Mouse (Mus musculus) lung, postnatal 0 days (tissue): ENCODE results near the gene Wwc2. TPM values are rescaled to one million over a fixed set of nuclear protein-coding genes. Genes with fewer than 3 reads are reported as not detected.

Experiments
- ATAC-seq: fragments of 200-750 bp; cut with Nextera tagmentation; 2 replicates; pipeline ENCODE4 v1.8.0; 2017; ENCODE audit warnings: moderate library complexity
- DNase-seq: peaks from one replicate; pipeline ENCODE4 v3.0.0-alpha.2; 2016; ENCODE audit warnings: low spot score
- H3K27ac ChIP-seq: fragments of 300-500 bp; sonication (generic); 2 replicates; pipeline ENCODE4 v1.5.1; 2014; ENCODE audit warnings: antibody characterized with exemption, mild to moderate bottlenecking, low read length, mixed read lengths
- H3K27me3 ChIP-seq: fragments of 300-500 bp; sonication (generic); replicated peaks from 2 replicates; pipeline ENCODE4 v1.6.1; 2014; ENCODE audit warnings: low read length, mixed read lengths; ENCODE audit not compliant: insufficient read depth
- H3K36me3 ChIP-seq: fragments of 300-500 bp; sonication (generic); 2 replicates; pipeline ENCODE4 v1.6.1; 2014; ENCODE audit warnings: low read length, mixed read lengths; ENCODE audit not compliant: insufficient read depth
- H3K4me1 ChIP-seq: fragments of 300-500 bp; sonication (generic); 2 replicates; pipeline ENCODE4 v1.6.1; 2014; ENCODE audit warnings: antibody characterized with exemption, low read depth, low read length, mixed read lengths; ENCODE audit not compliant: insufficient read depth
- H3K4me2 ChIP-seq: fragments of 300-500 bp; sonication (generic); replicated peaks from 2 replicates; pipeline ENCODE4 v1.6.1; 2014; ENCODE audit warnings: low read depth, mild to moderate bottlenecking, low read length, moderate library complexity, mixed read lengths
- H3K4me3 ChIP-seq: fragments of 300-500 bp; sonication (generic); 2 replicates; pipeline ENCODE4 v1.5.1; 2014; ENCODE audit warnings: low read depth, low read length
- H3K9ac ChIP-seq: fragments of 300-500 bp; sonication (generic); replicated peaks from 2 replicates; pipeline ENCODE4 v1.6.1; 2014; ENCODE audit warnings: low read depth, mild to moderate bottlenecking
- H3K9me3 ChIP-seq: fragments of 300-500 bp; sonication (generic); 2 replicates; pipeline ENCODE4 v1.6.1; 2016; ENCODE audit warnings: low read length, mixed read lengths
- CTCF ChIP-seq: IDR thresholded peaks from 2 replicates; pipeline ENCODE4 v1.5.1; 2016; ENCODE audit warnings: antibody characterized with exemption, mild to moderate bottlenecking
- EP300 ChIP-seq: IDR thresholded peaks from 2 replicates; pipeline ENCODE4 v1.6.1; 2016; ENCODE audit warnings: antibody characterized with exemption, mild to moderate bottlenecking, control low read depth
- WGBS: fragments of 180-500 bp; shearing (Covaris S2); extraction: QIAGEN DNeasy Blood & Tissue Kit; methylation state at CpG from one replicate; pipeline ENCODE4 v1.1.7; 2014; 5-methylcytosine and 5-hydroxymethylcytosine counted together
- polyA plus RNA-seq: library from polyadenylated mRNA; unstranded; fragments of >200 nt; fragmentation: Nextera tagmentation; extraction: Ambion mirVana; gene quantifications from 2 replicates; pipeline ENCODE4 v1.2.1, GENCODE M21; 2015

Gene Wwc2
- polyA plus RNA-seq, 1 experiment from 2014 or later, result 19.1 TPM

DNA sequence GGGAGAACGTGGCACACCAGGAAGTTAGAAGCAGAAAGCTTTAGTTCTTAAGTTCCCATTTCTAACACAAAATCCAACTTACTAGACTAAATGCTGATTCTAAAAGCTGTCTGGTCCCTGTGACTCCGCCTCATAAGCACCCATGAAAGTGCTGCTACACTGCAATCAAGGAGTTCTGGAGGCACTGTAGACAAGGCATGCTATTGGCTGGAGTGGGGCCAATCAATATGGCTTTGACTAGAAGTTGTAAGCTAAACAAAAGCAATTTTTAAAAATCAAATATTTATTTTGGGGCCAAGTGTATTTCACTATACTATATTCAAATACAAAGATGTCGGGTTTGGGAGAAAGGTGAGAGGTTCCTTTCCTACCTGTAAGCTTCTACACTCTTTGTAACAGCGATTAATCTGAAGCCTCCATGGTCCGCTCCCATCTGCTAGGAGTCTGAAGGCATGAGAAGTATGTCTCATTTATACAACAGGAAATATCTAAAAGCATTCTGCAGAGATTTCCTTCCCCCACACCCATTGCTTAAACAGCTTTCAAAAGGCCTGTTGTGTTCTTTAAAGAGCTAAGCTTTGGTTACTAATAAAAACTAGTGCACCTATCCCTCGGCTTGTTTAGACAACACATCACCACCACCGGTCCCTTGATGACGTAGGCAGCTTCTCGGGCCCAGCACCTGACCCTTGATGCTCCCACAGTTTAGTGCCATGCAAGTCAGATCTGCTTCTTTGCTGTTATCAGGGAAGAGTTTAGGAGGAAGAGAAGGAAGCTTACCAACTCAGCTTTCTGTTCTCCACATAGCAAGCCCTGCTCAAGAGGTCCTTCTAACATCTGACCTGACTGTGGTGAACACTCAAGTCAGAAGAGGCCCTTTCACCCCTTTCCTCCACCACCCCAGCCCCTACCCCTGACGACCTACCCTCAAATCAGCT is 50.5 kb downstream of the Wwc2 start:
- Histone ChIP-seq H3K4me1 (peaks cover 16% of the 10 kb centered on the region), H3K36me3 (no peaks in the 10 kb centered on the region), H3K9me3 (no peaks in the 10 kb centered on the region), H3K4me2 (0 out of 2 replicates have a peak overlapping the region, but pooled peaks have one; percentile 0), H3K9ac (no peak overlapping the region), H3K27me3 (no peaks in the 10 kb centered on the region), H3K4me3 (no peak overlapping the region), H3K27ac (peak overlapping the region; percentile 85)
- ATAC-seq, result peak; percentile 66
- TF ChIP-seq EP300 (peak; percentile 88), CTCF (no peak)
- 33% methylated on average over 10 of the region's 10 CpGs for WGBS
- peak; percentile 67 for DNase-seq

DNA sequence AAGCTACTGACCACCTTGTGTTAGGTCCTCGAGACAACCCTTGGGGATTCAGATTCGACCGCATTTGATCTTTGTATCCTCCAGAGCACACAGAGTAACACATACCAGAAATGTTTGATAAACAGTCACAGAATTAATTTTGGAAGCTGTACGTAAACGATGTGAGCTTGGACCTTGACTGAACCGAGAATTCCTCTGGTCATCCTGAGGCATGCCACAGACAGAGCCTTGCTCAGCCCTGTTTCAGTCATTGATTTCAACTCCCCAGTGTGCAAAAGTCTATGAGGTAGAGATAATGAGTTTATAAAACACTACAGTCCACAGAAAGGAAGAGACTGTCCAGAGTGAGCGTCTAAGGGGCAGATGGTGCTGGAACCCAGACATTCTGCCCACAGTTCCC is 51.5 kb downstream of the Wwc2 start:
- Histone ChIP-seq H3K9ac (no peak overlapping the region), H3K4me1 (peaks cover 16% of the 10 kb centered on the region), H3K27ac (peak overlapping the region; percentile 85; the same call in 1 of the 2 replicates), H3K4me2 (no peak overlapping the region), H3K27me3 (no peaks in the 10 kb centered on the region), H3K9me3 (no peaks in the 10 kb centered on the region), H3K36me3 (no peaks in the 10 kb centered on the region), H3K4me3 (no peak overlapping the region)
- ATAC-seq, result no peak
- DNase-seq, result no peak
- TF ChIP-seq EP300, result no peak
- no peak for TF ChIP-seq CTCF
- 52% methylated on average over 7 of the region's 7 CpGs for WGBS

DNA sequence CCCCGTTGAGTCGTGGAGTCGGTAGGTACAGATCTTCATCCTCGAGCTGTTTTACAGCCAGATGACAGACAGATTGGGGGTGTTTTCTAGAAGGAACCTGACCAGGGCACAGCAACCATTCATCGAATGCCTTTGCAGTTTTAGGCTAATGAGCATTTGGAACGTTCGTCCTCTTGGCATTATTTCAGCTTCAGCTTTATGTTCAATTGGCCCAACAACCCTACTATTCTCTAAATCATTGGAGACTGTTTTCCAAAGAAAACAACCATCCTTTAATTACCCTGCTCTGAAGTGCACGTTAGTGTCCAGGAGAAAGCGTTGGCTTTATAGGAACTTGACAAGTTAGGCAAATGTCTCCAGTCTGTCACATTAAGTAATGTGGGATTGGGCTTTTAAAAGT is 54.3 kb downstream of the Wwc2 start:
- TF ChIP-seq CTCF, result no peak
- TF ChIP-seq EP300, result no peak
- no peaks in the 10 kb centered on the region for H3K9me3 ChIP-seq
- no peak overlapping the region for H3K9ac ChIP-seq
- no peak overlapping the region for H3K4me2 ChIP-seq
- H3K27me3 ChIP-seq, result no peaks in the 10 kb centered on the region
- H3K4me3 ChIP-seq, result no peak overlapping the region
- no peak for ATAC-seq
- DNase-seq, result no peak
- 56% methylated on average over 9 of the region's 9 CpGs for WGBS
- H3K4me1 ChIP-seq, result peaks cover 25% of the 10 kb centered on the region
- H3K27ac ChIP-seq, result no peak overlapping the region
- H3K36me3 ChIP-seq, result no peaks in the 10 kb centered on the region

DNA sequence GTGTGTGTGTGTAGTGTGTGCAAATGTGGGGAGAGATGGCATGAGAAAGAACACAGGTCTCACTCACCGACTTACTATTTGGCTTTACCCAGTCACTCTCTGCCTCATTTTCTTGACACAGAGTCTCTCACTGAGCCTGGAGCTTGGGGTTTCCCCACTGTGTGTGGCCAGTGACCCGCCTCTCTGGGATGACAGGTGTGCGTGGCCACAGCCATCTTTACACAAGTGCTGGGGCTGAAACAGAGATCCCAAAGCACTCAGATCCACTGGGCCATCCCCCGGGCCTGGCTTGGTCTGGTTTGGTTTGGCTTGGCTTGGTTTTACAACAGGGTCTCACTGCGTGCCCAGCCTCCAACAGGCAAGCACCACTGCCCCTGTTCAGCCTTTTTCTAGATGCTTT is 55.3 kb downstream of the Wwc2 start:
- no peak for TF ChIP-seq CTCF
- TF ChIP-seq EP300, result no peak
- 66% methylated on average over 5 of the region's 5 CpGs for WGBS
- Histone ChIP-seq H3K4me3 (no peak overlapping the region), H3K27ac (no peak overlapping the region), H3K27me3 (no peaks in the 10 kb centered on the region), H3K36me3 (no peaks in the 10 kb centered on the region), H3K9me3 (no peaks in the 10 kb centered on the region), H3K9ac (no peak overlapping the region), H3K4me2 (no peak overlapping the region), H3K4me1 (peaks cover 19% of the 10 kb centered on the region; the same call in 1 of the 2 replicates)
- ATAC-seq (no peak), DNase-seq (no peak)

DNA sequence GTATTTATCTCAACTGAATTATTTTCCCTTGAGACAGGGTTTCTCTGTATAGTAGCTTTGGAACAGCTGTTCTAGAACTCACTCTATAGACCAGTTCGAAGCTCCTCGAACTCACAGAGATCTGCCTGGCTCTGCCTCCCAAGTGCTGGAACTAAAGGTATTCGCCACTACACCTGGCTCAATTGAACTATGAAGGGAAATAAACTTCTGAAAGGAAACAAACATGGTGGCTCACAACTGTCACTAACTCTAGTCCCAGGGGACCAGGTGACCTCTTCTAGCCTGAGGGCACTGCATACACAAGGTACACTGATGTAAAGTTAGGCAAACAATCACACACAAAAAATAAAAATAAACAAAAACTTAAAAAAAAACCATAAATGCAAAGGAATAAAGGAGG is 57.6 kb downstream of the Wwc2 start:
- peaks cover 9% of the 10 kb centered on the region; the same call in 1 of the 2 replicates for H3K4me1 ChIP-seq
- DNase-seq (no peak), ATAC-seq (no peak)
- TF ChIP-seq CTCF, result no peak
- no peak for TF ChIP-seq EP300
- no peaks in the 10 kb centered on the region for H3K27me3 ChIP-seq
- no peak overlapping the region for H3K9ac ChIP-seq
- H3K4me2 ChIP-seq, result no peak overlapping the region
- peak overlapping the region; percentile 65 for H3K27ac ChIP-seq
- no peak overlapping the region for H3K4me3 ChIP-seq
- no peaks in the 10 kb centered on the region for H3K9me3 ChIP-seq
- H3K36me3 ChIP-seq, result no peaks in the 10 kb centered on the region
- 90% methylated on average over 3 of the region's 3 CpGs for WGBS

DNA sequence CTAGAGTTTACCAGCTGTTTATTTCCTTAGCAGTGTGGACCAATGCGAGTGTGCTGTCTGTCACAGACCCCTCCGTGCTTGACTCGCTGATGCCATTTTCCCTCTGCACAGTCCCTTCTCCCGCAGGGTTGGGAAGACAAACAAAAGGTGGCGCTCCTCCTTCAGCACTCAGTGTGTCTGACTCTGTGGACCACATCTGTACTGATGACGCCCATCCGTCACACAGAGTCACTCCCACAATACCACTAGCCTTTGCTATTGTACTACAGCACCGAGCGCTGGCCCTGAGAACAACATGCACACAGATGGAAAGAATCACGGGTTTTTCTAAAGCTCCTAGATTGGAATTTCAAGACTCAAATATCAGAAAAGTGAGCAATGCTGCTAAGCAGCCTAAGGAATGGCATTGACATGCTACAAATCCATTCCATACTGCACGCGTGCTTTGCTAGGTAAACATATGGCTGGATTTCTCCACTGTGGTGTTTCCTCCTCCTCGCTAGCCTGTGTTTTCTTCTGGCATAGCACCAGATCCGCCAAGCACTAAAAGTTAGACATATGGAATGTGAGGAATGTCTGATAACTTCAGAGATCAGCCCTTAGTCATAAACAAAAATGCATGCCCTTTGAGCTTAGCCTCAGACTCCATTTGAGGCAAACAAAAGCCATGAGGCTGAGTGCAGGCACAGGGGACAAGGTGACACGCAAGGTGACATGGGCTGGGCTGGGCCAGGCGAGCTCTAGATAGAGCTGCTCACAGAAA is 58.5 kb downstream of the Wwc2 start:
- no peak overlapping the region for H3K4me3 ChIP-seq
- H3K4me1 ChIP-seq, result peaks cover 9% of the 10 kb centered on the region; the same call in 1 of the 2 replicates
- 12% methylated on average over 16 of the region's 16 CpGs for WGBS

More for the DNA sequence above, 58.5 kb downstream of the Wwc2 start:
- H3K27me3 ChIP-seq, result no peaks in the 10 kb centered on the region
- no peak overlapping the region for H3K9ac ChIP-seq
- H3K27ac ChIP-seq, result peak overlapping the region; percentile 65
- peak; percentile 97 for TF ChIP-seq EP300
- TF ChIP-seq CTCF, result peak; percentile 71
- peak overlapping the region; percentile 30 for H3K4me2 ChIP-seq
- peak; percentile 87 for ATAC-seq
- H3K9me3 ChIP-seq, result no peaks in the 10 kb centered on the region
- DNase-seq, result peak; percentile 85
- no peaks in the 10 kb centered on the region for H3K36me3 ChIP-seq
